Mouse (Mus musculus) gastrocnemius, postnatal 36 days (tissue): ENCODE data around the gene Pcnp. TPM values are rescaled to one million over a fixed set of nuclear protein-coding genes. Genes with fewer than 3 reads are reported as not detected.

ENCODE experiments used
- DNase-seq, 2 experiments: peaks; one replicate each; pipeline ENCODE4 v3.0.0; 2022
- intact Hi-C: fragments of 180-260 bp; cut with DNase I; formaldehyde crosslinking; loops from one replicate; pipeline ENCODE4 v1.15.1; 2025
- total RNA-seq, 2 experiments: library from RNA; stranded (reverse); gene quantifications; 2 replicates each; pipeline ENCODE4 v1.2.3; 2021

Gene Pcnp
- total RNA-seq, 2 experiments from 2014 or later: 44.4 to 51.0 TPM

DNA sequence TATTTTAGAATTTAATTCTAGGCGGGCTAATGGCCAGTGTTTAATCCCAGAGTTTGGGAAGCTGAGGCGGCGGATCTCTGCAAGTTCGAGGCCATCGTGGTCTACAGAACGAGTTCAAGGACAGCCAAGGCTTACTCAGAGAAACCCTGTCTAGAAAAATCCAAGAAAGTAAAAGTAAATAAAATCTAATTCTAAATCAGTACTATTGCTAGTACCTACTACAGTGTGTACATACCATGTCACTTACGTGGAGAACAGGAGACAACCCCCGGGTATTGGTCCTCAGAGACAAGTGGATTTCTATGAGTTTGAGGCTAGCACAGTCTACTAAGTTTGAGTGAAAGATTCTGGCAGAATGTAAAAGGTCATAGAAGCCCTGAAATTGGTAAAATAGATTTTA, 8.6 kb upstream of the Pcnp start:
- no peak for DNase-seq
- intact Hi-C loops: no loop called here

DNA sequence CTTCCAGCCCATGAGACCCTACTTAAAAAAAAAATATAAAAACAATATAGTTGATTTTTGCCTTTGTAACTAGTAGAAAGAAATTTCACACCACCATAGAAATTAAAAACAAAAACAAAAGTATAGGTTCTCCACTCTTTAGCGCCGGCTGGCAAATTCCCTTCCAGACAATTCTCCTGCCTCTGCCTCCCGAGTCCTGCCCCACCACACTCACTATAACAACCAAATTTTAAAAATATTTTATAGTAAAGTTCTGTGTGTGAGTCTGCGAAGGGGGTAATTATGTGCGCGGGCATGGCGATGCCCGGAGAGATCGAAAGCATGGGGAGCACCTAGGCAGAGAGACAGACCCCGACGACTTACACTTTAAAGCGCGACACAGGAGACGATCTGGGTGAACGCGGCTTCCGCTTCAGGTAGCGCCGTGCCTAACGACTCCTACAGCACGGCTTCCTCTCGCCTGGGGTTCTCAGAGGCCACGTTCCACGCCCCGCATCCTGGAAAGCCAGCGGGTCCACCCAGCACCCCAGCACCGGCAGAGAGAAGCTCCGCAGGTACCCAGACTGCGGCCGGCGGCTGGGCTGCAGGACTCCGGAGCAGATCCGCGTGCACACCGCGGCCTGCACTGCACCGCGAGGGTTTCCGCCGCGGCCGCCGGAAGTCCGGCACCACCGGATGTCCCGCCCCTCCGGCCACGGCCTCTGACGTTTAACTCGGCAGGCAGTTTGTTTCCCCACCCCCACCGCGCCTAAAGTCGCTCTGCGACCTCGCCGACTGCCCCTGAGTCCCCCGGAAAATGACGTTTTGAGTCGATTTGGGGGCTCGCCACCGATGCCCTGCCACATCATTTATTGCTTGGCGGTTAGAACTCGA, 7.8 kb upstream of the Pcnp start, which contains the start of gene Trmt10c:
TSS of gene Trmt10c (minus strand) at position 682 of the 873 bp plus-strand sequence.
- intact Hi-C loops: no loop called here
- peak; percentile 88 to 91 for DNase-seq

- intact Hi-C loops: no loop called here
- DNase-seq: no peak
Observed at GRCm38 (mm10) chr16:56036501-56036900, 7.0 kb upstream of the Pcnp start.

GRCm38 (mm10) chr16:56034566-56034965, 5.0 kb upstream of the Pcnp start:
- DNase-seq: no peak
- intact Hi-C loops: no loop called here

DNA sequence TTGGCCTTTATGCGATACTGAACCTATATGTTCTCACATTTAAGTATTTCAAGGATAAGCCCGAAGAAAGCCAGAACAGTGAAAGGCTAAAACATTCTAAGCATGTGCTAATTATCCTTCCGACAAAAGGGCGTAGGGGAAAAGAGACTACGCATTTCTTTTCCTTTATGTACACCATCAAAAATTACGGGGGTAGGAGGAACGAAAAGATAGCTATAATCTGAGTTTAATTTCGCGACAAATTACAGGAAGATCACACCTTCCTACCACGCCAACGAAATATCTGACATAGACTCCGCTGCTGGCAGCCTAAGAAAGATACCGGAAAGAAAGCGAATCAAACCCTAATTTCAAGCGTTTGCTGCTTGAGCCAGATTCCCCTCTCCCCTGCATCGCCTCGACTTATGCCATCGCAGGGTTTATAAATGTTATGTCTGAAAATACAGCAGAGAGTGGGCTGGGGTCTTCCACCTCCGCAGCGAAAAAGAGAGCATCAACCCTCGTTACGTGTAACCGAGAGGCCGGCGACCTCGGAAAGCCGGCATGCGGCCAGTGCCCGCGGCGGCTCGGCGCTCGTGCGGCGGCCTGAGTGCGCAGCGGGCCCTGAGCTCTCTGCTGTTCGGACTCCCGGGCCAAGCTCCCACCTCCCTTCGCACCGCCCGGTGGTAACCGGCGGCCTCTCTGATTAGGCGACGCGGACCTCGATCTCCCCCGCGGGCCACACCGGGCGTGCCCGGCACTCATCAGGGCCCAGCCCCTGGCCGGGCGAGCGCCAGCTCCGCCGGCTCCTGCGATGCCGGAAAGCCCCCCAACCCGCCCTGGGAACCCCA, 602 bp downstream of the Pcnp start:
- DNase-seq: no peak

DNA sequence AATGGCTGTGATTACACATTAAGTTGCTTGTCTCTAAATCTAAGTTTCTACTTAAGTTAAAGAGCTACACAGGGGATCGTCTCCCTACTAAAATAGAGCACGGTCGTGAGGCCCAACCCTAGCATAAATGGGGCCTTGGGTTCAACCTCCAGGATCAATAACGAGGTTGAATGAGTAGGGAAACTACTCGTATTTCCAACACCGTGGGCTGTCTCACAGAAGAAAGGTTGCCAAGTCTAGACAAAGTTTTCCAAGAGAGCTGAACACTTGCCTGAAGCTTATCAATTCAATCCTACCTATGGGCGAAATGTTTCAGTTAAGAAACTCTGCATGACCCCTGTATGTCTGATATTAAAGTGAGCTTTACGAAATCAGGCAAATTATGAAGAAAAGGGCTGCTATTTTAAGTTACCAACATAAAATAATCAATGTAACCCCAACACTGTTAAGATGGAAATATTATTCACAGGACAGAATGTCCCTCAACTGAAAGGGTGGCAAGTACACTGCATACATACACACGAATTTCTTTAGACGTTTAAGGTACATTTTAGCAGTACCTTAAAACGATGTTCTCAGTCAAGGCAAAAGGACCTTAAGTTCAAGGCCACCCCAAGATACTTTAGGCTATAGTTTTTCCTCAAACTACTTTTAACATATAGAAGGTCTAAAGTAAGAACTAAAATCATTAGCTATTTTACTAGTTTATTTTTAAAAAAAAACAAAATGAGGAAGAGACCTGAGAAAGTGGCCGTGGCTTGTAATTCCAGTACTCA, 1.5 kb downstream of the Pcnp start:
- DNase-seq: no peak
- intact Hi-C loops: loop anchor here (5.0 kb wide), 1 partner anchor 56 kb away; the partner anchor contains the start of gene Zbtb11

More for the DNA sequence above, 602 bp downstream of the Pcnp start:
- intact Hi-C loops: loop anchor here (5.0 kb wide), 1 partner anchor 57 kb away; the partner anchor contains the start of gene Zbtb11

- intact Hi-C loops: no loop called here
- DNase-seq: no peak
Observed at GRCm38 (mm10) chr16:56019660-56020059, 9.9 kb downstream of the Pcnp start.

- no peak for DNase-seq
- intact Hi-C loops: no loop called here
Observed at GRCm38 (mm10) chr16:56014076-56014475, 15.5 kb downstream of the Pcnp start.

GRCm38 (mm10) chr16:56012789-56013743, 16.5 kb downstream of the Pcnp start:
- intact Hi-C loops: no loop called here
- DNase-seq: no peak

DNA sequence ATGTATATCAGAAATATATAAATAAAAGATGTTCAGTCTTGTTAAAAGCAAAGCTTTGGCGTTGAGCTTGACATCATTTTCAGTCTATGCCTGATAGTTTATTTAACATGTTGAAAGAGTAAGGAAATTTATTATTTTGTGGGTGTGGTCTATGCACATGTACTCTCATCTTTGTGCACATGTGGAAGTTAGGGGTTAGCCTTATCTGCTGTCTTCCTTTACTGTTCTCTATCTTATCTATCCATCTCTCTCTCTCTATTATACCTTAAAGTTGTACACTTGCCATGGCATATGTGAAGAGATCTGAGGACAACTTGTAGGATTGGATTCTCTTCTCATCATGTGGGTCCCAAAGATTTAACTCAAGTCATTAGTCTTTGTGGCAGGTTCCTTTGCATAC, 20.7 kb downstream of the Pcnp start:
- intact Hi-C loops: no loop called here

GRCm38 (mm10) chr16:56006798-56007197, 22.7 kb downstream of the Pcnp start:
- DNase-seq: no peak
- intact Hi-C loops: no loop called here

More for the DNA sequence above, 20.7 kb downstream of the Pcnp start:
- no peak for DNase-seq

GRCm38 (mm10) chr16:55994235-55994634, 35.3 kb downstream of the Pcnp start:
- intact Hi-C loops: no loop called here
- DNase-seq: no peak

DNA sequence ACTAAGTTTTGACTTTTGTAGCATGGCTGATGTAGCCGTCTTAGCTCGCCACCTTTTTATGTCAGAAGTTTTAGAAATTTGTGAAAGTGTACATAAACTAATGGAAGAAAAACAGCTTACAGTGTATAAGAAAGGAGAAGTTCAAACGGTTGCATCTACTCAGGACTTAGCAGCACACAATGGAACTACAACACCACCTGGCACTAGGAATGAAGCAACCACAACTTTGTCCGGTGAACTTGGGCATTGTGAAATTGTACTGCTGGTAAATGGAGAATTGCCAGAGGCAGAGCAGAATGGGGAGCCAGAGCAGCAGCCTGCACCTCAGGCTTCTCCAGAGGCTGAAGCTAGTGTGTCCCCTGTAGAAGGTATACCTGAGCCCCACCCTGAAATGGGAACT, 39.2 kb downstream of the Pcnp start:
- intact Hi-C loops: no loop called here
- DNase-seq: no peak

DNA sequence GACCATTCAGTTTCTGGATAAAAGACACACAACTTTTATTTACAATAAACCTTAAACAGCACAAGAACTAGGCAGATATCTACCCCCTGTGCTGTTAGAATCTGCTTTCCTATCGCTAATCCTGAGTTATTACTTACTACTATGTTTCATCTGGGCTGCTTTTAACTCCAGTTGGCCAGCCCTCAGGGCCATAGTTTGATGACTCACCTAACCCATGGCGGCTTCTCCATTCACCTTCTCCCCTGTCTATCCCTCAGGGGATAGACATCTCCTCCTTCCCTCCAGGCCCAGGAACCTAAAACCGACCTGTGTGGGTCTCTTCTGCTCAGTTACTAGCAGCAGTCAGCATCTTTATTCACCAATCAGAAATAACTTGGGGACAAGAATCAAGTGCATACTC, 43.5 kb downstream of the Pcnp start:
- no peak for DNase-seq
- intact Hi-C loops: no loop called here

GRCm38 (mm10) chr16:55974903-55975285, 54.6 kb downstream of the Pcnp start:
- intact Hi-C loops: loop anchor here (5.0 kb wide), 1 partner anchor 52 kb away; the partner anchor contains the start of gene Pcnp
- DNase-seq: no peak

GRCm38 (mm10) chr16:55974256-55974902, 55.2 kb downstream of the Pcnp start:
- peak; percentile 86 to 92 for DNase-seq
- intact Hi-C loops: loop anchor here (5.0 kb wide), 1 partner anchor 53 kb away; the partner anchor contains the start of gene Pcnp

GRCm38 (mm10) chr16:55973431-55974255, 55.9 kb downstream of the Pcnp start, which contains the start of gene Zbtb11:
Gene Zbtb11, plus strand, starts transcription at chr16:55973883.
- intact Hi-C loops: loop anchor here (5.0 kb wide), 1 partner anchor 54 kb away; the partner anchor contains the start of gene Pcnp
- peak; percentile 99 for DNase-seq
